Mouse (Mus musculus) embryo, embryonic 11 days (tissue): ENCODE measurements around the gene Dnajc15.
A peak's percentile ranks its signal among the peaks of the same experiment; 100 is the strongest.

Experiments used
- DNase-seq: peaks from one replicate; pipeline ENCODE4 v3.0.0-alpha.2; 2015

The Dnajc15 gene

DNA sequence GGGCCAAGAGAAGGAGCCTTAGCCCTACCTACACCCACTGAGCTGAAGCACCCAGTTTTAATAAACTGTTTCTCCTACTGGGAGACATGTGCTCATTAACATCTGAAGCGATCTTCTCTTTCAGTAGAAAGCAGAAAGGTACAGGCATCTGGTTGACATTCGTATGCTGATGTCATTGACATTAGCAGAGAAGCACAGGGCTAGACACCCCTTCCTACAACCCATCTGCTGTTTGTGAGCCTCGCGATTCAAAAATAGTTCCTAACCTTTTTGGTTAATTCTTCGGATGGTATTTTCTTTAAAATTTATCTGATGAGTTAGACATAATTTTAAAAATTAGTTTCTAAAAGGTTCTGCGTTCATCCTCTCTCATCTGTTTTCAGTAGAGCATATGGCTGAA is 81.9 kb downstream of the Dnajc15 start:
- DNase-seq: no peak

DNA sequence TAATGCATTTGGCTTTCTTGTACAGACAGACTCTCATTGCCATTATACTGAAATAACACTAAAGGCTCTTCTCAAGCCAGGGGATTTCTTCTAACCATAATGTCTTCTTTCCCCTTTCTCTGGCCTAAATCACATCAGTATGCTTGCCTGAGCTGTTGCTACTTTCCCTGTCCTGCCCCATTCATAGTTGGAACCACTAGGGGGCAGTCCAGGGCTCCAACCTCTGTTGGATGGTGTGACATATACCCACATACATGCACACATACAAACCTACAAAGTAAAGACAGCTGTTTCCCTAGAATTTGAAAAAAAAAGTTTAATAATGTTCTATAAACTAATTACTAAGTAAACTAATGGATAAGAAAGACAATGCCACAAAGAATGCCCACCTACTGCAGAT is 91.7 kb downstream of the Dnajc15 start:
- peak; percentile 24 for DNase-seq

DNA sequence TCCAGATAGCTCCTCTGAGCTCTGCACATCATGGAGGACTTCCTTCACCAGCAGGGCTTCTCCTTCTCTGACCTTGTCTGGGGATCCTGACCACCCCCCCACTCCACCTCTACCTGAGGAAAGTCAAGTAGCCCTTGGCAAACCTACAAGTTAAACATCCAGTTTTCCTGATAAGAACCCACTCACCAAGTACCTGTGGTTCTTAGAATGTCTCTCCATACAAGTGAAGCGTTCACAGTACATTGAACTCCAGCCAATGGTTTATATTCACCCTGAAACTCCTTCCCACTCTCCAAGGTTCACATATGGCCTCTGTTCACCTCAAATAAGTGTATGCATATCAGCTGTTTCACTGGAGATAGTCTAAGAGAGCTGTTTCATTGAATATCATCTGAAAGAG is 97.6 kb downstream of the Dnajc15 start:
- DNase-seq: no peak

GRCm38 (mm10) chr14:77776005-77776531 is 98.9 kb downstream of the Dnajc15 start:
- DNase-seq: no peak

DNA sequence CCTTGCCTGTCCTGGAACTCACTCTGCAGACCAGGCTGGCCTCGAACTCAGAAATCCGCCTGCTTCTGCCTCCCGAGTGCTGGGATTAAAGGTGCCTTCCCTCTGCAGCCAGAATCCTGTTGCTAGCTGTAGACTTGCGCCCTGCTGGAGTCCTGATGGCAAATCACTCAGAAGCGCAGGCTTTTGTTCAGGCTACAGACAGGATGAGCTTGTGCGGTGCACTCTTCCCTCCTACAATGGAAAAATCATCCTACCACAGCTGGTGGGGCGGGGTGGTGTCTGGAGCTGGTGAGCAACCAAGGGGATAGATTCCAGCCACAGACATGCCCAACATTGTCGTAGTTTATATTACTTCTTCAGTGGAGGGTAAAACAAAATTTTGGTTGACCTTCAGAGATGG is 101.6 kb downstream of the Dnajc15 start:
- DNase-seq: no peak

DNA sequence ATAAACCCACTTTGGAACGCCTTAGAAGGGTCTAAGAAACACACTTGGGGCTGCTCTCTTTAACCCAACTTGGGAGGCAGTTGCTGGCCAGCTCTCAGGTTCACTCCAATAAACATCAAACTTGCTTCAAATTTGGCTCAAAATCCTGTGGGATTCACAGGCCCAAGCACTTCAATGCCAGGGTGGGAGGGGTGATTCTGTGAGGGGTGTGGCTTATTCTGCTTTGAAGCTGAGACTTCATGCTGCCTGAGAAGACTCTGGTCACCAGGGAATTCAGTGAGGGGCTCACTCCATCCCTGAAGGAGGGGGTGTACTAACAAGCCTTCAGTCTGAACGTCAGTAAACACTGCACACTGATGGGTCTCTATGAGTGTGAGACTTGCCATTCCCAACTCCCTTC is 103.3 kb downstream of the Dnajc15 start:
- no peak for DNase-seq
